Mouse (Mus musculus) kidney, embryonic 16.5 days (tissue): ENCODE data around the gene Etv5. TPM values are rescaled to one million over a fixed set of nuclear protein-coding genes. Genes with fewer than 3 reads are reported as not detected.

Source experiments
- ATAC-seq: fragments of 200-750 bp; cut with Nextera tagmentation; 2 replicates; pipeline ENCODE4 v1.8.0; 2017; ENCODE audit warnings: moderate TSS enrichment; ENCODE audit not compliant: low FRiP score, low TSS enrichment
- H3K27ac ChIP-seq: fragments of 300-500 bp; sonication (generic); 2 replicates; pipeline ENCODE4 v1.5.1; 2014; ENCODE audit warnings: low read length
- H3K27me3 ChIP-seq: fragments of 300-500 bp; sonication (generic); 2 replicates; pipeline ENCODE4 v1.6.1; 2014; ENCODE audit warnings: low read length, control low read depth, mixed read lengths; ENCODE audit not compliant: insufficient read depth
- H3K36me3 ChIP-seq: fragments of 300-500 bp; sonication (generic); 2 replicates; pipeline ENCODE4 v1.6.1; 2014; ENCODE audit warnings: low read length, control low read depth, mixed read lengths; ENCODE audit not compliant: insufficient read depth
- H3K4me1 ChIP-seq: fragments of 300-500 bp; sonication (generic); 2 replicates; pipeline ENCODE4 v1.6.1; 2014; ENCODE audit warnings: low read length, control low read depth, mixed read lengths; ENCODE audit not compliant: insufficient read depth
- H3K4me2 ChIP-seq: fragments of 300-500 bp; sonication (generic); replicated peaks from 2 replicates; pipeline ENCODE4 v1.6.1; 2014; ENCODE audit warnings: low read depth, low read length
- H3K4me3 ChIP-seq: fragments of 300-500 bp; sonication (generic); 2 replicates; pipeline ENCODE4 v1.5.1; 2014; ENCODE audit warnings: mild to moderate bottlenecking, low read length
- H3K9ac ChIP-seq: fragments of 300-500 bp; sonication (generic); replicated peaks from 2 replicates; pipeline ENCODE4 v1.6.1; 2014; ENCODE audit warnings: low read length
- H3K9me3 ChIP-seq: fragments of 300-500 bp; sonication (generic); 2 replicates; pipeline ENCODE4 v1.6.1; 2016; ENCODE audit warnings: low read length, control low read depth
- WGBS: fragments of 180-500 bp; shearing (Covaris S2); extraction: QIAGEN DNeasy Blood & Tissue Kit; methylation state at CpG from one replicate; pipeline ENCODE4 v1.1.7; 2014; 5-methylcytosine and 5-hydroxymethylcytosine counted together
- polyA plus RNA-seq: library from polyadenylated mRNA; unstranded; fragments of >200 nt; fragmentation: Nextera tagmentation; extraction: Ambion mirVana; gene quantifications from 2 replicates; pipeline ENCODE4 v1.2.1, GENCODE M21; 2015

The Etv5 gene
- polyA plus RNA-seq, 1 experiment from 2014 or later, result 59.9 TPM

DNA sequence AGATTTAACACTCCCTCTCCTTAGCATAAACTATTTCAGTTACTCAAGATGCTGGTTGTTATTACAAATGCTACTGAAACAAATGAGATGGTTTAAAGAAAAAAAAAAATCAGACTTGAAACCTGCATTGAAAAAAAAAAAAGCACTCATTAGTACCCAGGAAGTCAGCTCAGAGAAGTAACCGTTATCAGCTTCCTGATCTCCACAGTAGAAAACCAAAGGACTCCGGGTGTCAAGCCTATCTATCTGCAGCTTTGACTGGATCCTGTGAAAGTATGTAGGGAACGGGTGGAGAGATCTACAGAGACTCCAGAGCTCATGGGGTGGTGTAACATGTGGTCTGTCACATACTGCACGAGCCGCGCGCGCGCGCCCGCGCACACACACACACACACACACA, 7.7 kb downstream of the Etv5 start:
- no peaks in the 10 kb centered on the region for H3K9me3 ChIP-seq
- H3K4me1 ChIP-seq, result peaks cover 40% of the 10 kb centered on the region
- no peak overlapping the region for H3K4me2 ChIP-seq
- H3K9ac ChIP-seq, result no peak overlapping the region
- 0 out of 2 replicates have a peak, but pooled peaks cover 2% of the 10 kb centered on the region for H3K36me3 ChIP-seq
- H3K27me3 ChIP-seq, result no peaks in the 10 kb centered on the region
- no peak overlapping the region for H3K4me3 ChIP-seq
- H3K27ac ChIP-seq, result no peak overlapping the region
- ATAC-seq, result no peak
- WGBS, result 78% methylated on average over 12 of the region's 12 CpGs

DNA sequence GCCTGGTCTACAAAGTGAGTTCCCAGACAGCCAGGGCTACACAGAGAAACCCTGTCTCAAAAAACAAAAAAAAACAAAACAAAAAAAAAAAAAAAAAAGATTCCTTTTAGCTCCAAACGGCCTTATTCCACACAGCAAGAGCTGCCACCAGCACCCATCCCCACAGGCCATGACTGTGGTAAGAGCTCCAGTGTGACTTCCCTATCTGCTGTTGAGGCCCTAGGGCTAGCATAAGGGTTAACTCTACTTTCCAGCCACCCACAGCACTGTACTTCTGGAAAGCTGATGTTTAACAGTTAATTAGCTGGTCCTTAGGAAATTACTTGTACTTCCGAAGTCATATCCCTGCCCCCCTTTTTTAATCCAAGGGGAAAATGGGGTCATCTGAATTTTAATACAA, 8.2 kb downstream of the Etv5 start:
- Histone ChIP-seq H3K4me3 (no peak overlapping the region), H3K4me2 (no peak overlapping the region), H3K27me3 (no peaks in the 10 kb centered on the region), H3K27ac (no peak overlapping the region), H3K4me1 (peaks cover 40% of the 10 kb centered on the region), H3K36me3 (0 out of 2 replicates have a peak, but pooled peaks cover 2% of the 10 kb centered on the region), H3K9ac (no peak overlapping the region), H3K9me3 (no peaks in the 10 kb centered on the region)
- WGBS, result 55% methylated on average over 2 of the region's 2 CpGs
- no peak for ATAC-seq

DNA sequence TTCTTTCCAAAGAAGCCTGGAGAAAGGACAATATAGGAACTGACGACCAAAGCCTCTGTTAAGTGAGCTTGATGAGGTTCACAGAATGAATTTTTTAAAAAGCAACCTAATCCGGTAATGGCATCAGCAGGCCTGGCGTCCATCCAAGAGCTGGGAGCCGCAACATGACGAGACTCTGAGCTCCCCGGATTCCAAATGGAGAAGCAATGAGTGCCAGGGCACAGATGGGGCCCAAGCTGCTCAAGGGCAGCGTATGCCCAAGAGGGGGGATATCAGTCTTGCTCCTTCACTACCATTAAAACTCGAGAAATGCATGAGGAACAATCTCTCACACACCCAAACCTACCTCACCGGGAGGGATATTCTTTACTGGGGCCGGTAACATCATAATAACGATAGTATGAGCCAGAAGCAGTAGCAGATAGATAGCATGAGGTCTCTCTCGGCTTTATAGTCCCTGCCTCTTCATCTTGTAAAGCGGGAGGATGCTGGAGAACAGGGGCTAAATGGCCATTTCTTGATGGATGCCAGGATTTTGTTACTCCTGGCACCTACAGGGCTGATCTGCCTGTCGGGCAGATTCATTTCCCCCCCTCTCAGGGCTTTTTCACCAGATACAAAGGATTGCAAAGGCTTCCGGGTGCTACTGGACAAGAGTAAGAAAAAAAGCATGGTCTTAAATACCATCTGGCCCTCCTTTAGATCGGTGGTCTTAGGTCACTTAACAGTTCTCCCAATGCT, 9.1 kb downstream of the Etv5 start:
- Histone ChIP-seq H3K9me3 (no peaks in the 10 kb centered on the region), H3K27ac (no peak overlapping the region), H3K4me1 (peaks cover 40% of the 10 kb centered on the region), H3K36me3 (peaks cover 6% of the 10 kb centered on the region; the same call in 1 of the 2 replicates), H3K27me3 (no peaks in the 10 kb centered on the region), H3K9ac (no peak overlapping the region), H3K4me2 (no peak overlapping the region), H3K4me3 (no peak overlapping the region)
- ATAC-seq, result no peak
- 63% methylated on average over 16 of the region's 16 CpGs for WGBS

DNA sequence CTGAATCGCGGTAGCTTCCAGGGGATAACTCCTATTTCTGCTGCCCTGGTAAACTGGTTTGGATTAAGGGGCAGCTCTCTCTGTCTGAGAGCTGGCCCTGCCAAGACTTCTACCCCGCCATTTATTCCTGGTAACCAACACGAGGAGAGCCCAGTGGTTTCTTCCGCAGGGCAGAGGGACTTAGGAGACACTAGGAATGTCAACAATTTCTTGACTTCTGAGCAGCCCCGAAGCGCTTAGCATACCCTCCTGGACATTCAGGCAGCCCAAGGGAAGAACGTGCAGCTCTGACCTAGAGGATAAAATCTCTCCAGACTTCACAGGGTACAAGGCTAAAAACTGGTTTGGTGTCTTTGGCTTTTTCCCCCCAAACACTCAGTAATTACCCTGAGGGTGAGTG, 10.1 kb downstream of the Etv5 start:
- WGBS, result 21% methylated on average over 8 of the region's 8 CpGs
- H3K9ac ChIP-seq, result 0 out of 2 replicates have a peak overlapping the region, but pooled peaks have one; percentile 25
- H3K4me3 ChIP-seq, result peak overlapping the region; percentile 19

DNA sequence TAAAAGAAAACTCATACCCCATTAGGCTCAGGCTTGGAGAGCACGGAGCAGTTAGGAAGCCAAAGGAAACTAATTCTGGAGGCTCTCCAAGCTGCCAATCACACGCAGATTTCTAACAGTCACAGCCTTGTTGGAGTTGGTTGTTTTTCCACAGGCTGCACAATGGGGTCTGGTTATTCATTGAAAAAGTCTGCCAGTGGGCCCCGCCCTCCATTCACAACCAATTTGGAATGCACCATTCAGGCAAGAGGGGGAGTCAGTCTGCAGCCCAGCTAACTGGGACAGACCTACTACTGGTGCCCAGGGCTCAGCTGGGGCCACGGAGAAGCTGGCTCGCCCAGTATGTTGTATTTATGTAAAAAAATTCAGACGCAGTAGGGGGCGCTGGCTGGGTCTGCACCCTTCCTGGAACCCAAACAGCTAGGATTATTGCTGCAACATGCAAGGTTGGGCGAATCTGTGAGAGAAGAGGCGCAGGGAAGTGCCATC, 10.6 kb downstream of the Etv5 start:
- no peaks in the 10 kb centered on the region for H3K27me3 ChIP-seq
- peaks cover 7% of the 10 kb centered on the region; the same call in 1 of the 2 replicates for H3K36me3 ChIP-seq
- peak overlapping the region; percentile 43 for H3K27ac ChIP-seq
- no peaks in the 10 kb centered on the region for H3K9me3 ChIP-seq
- WGBS, result 12% methylated on average over 9 of the region's 9 CpGs
- H3K4me3 ChIP-seq, result peak overlapping the region; percentile 19; the same call in 1 of the 2 replicates
- peaks cover 31% of the 10 kb centered on the region for H3K4me1 ChIP-seq
- H3K9ac ChIP-seq, result peak overlapping the region; percentile 25; the same call in 1 of the 2 replicates
- peak overlapping the region; percentile 50 for H3K4me2 ChIP-seq
- ATAC-seq, result peak; percentile 94

More for the DNA sequence above, 10.1 kb downstream of the Etv5 start:
- no peaks in the 10 kb centered on the region for H3K27me3 ChIP-seq
- peaks cover 7% of the 10 kb centered on the region; the same call in 1 of the 2 replicates for H3K36me3 ChIP-seq
- no peaks in the 10 kb centered on the region for H3K9me3 ChIP-seq
- peaks cover 35% of the 10 kb centered on the region for H3K4me1 ChIP-seq
- peak overlapping the region; percentile 43 for H3K27ac ChIP-seq
- H3K4me2 ChIP-seq, result peak overlapping the region; percentile 50
- peak; percentile 11; the same call in 1 of the 2 replicates for ATAC-seq

DNA sequence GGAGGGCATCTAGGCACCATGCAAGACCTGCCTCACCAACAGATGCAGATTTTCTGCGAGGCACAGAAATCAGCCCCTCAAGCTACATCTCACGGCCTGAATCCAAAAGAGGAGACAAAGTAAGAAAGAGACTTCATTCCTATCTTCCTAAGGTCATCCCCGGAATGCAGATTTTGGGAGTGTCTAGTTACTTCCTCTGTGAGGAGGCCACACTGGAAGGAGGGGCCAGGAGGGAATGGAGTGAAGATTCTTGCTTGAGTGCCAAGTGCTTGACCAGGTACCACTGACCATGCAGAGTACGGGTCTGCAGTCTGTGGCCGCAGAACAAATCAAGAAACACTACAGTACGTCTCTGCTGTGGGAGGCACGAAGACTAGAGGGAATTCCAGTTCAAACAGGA, 12.7 kb downstream of the Etv5 start:
- no peaks in the 10 kb centered on the region for H3K9me3 ChIP-seq
- H3K27me3 ChIP-seq, result no peaks in the 10 kb centered on the region
- no peak overlapping the region for H3K9ac ChIP-seq
- H3K36me3 ChIP-seq, result peaks cover 7% of the 10 kb centered on the region; the same call in 1 of the 2 replicates
- H3K4me3 ChIP-seq, result no peak overlapping the region
- no peak overlapping the region for H3K27ac ChIP-seq
- no peak for ATAC-seq
- WGBS, result 69% methylated on average over 7 of the region's 7 CpGs
- no peak overlapping the region for H3K4me2 ChIP-seq
- peaks cover 35% of the 10 kb centered on the region for H3K4me1 ChIP-seq

DNA sequence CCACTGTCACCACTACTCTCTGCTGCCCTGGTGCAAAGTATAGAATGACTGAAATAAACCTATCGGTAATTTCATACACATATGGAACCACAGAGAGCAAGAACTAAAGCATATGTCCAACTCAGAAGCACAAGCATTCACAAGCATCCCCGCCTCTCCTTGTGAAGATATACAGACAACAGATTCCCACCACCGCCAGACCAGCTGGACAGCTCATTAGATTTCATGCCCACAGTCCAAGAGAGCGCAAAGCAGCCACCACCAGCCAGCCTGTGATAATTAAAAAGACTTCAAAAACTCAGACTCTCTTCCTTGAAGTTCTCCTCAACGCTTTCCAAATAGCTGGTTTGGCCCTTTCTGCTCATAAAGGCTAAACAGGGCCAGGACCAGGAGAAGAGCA, 17.3 kb downstream of the Etv5 start:
- Histone ChIP-seq H3K9me3 (no peaks in the 10 kb centered on the region), H3K27me3 (no peaks in the 10 kb centered on the region), H3K4me1 (peaks cover 22% of the 10 kb centered on the region), H3K36me3 (peaks cover 5% of the 10 kb centered on the region; the same call in 1 of the 2 replicates), H3K27ac (no peak overlapping the region), H3K4me2 (no peak overlapping the region), H3K4me3 (no peak overlapping the region), H3K9ac (no peak overlapping the region)
- no peak for ATAC-seq
- 61% methylated on average over 5 of the region's 5 CpGs for WGBS

DNA sequence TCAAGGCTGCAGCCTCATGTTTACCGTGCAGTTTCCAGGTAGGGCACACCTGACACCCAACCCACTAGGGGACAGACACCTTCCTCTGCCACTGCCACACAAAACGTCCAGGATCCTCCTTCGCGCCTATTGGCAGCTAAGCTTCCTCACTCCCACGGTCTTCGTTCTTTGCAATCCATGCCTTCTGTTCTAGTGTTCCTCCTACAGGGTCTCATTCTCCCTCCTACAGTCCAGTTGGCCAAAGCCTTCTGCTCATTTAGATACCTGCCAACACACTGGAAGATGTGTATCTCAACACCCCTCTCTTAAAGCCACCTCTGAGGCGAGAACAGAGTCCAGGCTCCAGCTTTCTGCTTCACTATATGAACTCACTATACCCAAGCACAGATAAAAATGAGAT, 21.6 kb downstream of the Etv5 start:
- Histone ChIP-seq H3K9me3 (no peaks in the 10 kb centered on the region), H3K4me2 (no peak overlapping the region), H3K27me3 (no peaks in the 10 kb centered on the region), H3K36me3 (peaks cover 6% of the 10 kb centered on the region), H3K9ac (no peak overlapping the region), H3K4me3 (no peak overlapping the region), H3K27ac (no peak overlapping the region), H3K4me1 (peaks cover 19% of the 10 kb centered on the region)
- no peak for ATAC-seq
- WGBS, result 86% methylated on average over 7 of the region's 7 CpGs

DNA sequence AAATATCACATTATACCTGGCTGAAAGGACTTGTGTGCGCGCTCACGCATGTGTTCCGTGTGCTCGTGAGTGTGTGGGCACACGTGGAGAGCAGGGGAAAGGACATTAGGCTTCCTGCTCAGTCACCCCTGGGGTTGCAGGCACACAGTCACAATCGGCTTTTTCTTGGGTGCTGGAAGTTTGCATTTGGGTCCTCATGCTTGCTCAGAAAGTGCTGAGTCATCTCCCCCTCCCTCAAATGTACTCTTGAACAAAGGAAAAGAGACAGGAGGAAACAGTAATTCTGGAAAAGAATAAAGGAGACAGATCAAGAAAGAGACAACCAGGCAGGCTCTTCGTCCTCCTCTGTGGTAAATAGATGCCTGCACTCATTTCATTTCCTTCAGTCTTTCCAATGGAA, 22.5 kb downstream of the Etv5 start:
- Histone ChIP-seq H3K27ac (no peak overlapping the region), H3K27me3 (no peaks in the 10 kb centered on the region), H3K36me3 (peaks cover 6% of the 10 kb centered on the region), H3K9ac (no peak overlapping the region), H3K4me1 (peaks cover 22% of the 10 kb centered on the region), H3K4me3 (no peak overlapping the region), H3K9me3 (no peaks in the 10 kb centered on the region), H3K4me2 (no peak overlapping the region)
- WGBS, result 87% methylated on average over 8 of the region's 8 CpGs
- no peak for ATAC-seq
